Mouse (Mus musculus) forebrain, embryonic 13.5 days (tissue): ENCODE results near the gene Ddc. TPM values are rescaled to one million over a fixed set of nuclear protein-coding genes. Genes with fewer than 3 reads are reported as not detected.

Experiments used
- ATAC-seq: fragments of 200-750 bp; cut with Nextera tagmentation; 2 replicates; pipeline ENCODE4 v1.8.0; 2017
- H3K27ac ChIP-seq: fragments of 300-500 bp; sonication (generic); 2 replicates; pipeline ENCODE4 v1.5.1; 2015; ENCODE audit warnings: inconsistent platforms, mild to moderate bottlenecking, moderate library complexity
- H3K27me3 ChIP-seq: fragments of 300-500 bp; sonication (generic); 2 replicates; pipeline ENCODE4 v1.6.1; 2015; ENCODE audit warnings: mild to moderate bottlenecking, inconsistent platforms
- H3K36me3 ChIP-seq: fragments of 300-500 bp; sonication (generic); 2 replicates; pipeline ENCODE4 v1.6.1; 2015; ENCODE audit warnings: mild to moderate bottlenecking, inconsistent platforms; ENCODE audit not compliant: poor library complexity, severe bottlenecking
- H3K4me1 ChIP-seq: fragments of 300-500 bp; sonication (generic); 2 replicates; pipeline ENCODE4 v1.6.1; 2015; ENCODE audit warnings: inconsistent platforms
- H3K4me2 ChIP-seq: fragments of 300-500 bp; sonication (generic); 2 replicates; pipeline ENCODE4 v1.6.1; 2015; ENCODE audit warnings: inconsistent platforms, mild to moderate bottlenecking, moderate library complexity
- H3K4me3 ChIP-seq: fragments of 300-500 bp; sonication (generic); 2 replicates; pipeline ENCODE4 v1.5.1; 2015; ENCODE audit warnings: mild to moderate bottlenecking, inconsistent platforms
- H3K9ac ChIP-seq: fragments of 300-500 bp; sonication (generic); 2 replicates; pipeline ENCODE4 v1.6.1; 2015; ENCODE audit warnings: mild to moderate bottlenecking, inconsistent platforms
- H3K9me3 ChIP-seq: fragments of 300-500 bp; sonication (generic); replicated peaks from 2 replicates; pipeline ENCODE4 v1.6.1; 2016; ENCODE audit warnings: inconsistent platforms
- WGBS: fragments of 180-500 bp; shearing (Covaris S2); methylation state at CpG from one replicate; pipeline ENCODE4 v1.1.7; 2015; 5-methylcytosine and 5-hydroxymethylcytosine counted together
- polyA plus RNA-seq: library from polyadenylated mRNA; unstranded; fragments of >200 nt; fragmentation: Nextera tagmentation; extraction: Ambion mirVana; gene quantifications from 2 replicates; pipeline ENCODE4 v1.2.1, GENCODE M21; 2015

Ddc gene
- polyA plus RNA-seq, 1 experiment from 2014 or later = 6.2 TPM

DNA sequence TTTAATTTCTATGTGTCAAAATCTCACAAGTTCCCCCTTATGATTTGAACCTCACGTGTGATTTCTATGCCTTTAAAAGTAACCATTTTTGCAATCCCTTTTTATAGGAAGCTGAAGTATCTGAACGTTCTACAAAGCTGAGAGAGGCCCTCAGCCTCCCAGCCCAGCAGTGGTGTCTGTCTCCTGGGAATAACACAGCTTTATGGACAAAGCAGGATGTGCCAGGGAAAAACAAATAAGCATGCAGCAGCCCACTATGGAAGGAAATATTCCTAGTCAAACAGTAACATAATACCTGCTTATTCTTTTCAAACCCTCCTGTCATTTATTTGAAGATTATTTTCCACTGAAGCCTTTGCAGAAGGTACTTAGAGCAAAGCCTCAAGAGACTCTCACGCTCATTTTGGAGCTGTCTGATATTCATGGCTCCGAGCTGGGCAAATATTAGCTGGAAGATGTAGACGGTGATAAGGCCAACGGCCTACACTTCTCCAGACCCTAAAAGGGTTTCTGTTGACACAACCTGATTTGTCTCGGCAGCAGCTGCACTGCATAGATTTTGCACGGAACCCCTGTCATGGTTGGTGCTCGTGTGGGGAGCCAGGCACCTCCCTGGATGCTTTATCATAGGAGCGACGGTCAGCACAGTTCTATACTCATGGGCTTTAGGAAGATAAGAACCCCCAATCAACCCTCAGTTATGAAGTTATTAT is 13.3 kb downstream of the Ddc start:
- Histone ChIP-seq H3K36me3 (no peaks in the 10 kb centered on the region), H3K4me2 (no peak overlapping the region), H3K4me1 (no peaks in the 10 kb centered on the region), H3K27me3 (no peaks in the 10 kb centered on the region), H3K4me3 (no peak overlapping the region), H3K27ac (no peak overlapping the region), H3K9me3 (no peaks in the 10 kb centered on the region), H3K9ac (no peak overlapping the region)
- WGBS = 71% methylated on average over 11 of the region's 11 CpGs
- no peak for ATAC-seq

DNA sequence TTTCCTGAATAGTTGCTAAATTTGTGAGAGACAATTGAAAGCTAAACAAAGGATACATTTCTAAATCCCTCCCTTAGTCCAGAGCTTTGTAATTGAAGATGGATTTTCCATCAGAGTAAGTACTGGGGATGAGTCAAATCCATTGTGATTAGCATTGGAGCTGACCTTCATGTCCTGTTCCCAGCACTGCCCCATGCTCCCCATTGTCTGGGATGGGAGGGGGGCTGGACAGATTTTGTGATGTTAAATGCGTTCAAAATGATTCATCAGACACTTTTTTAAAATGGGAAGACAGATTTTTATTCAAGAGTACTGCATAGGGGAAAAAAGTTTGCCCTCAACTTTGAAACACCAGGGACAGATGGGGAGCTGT is 16.2 kb downstream of the Ddc start:
- WGBS = 33% methylated on average over 1 of the region's 1 CpGs
- Histone ChIP-seq H3K9me3 (no peaks in the 10 kb centered on the region), H3K4me2 (no peak overlapping the region), H3K36me3 (no peaks in the 10 kb centered on the region), H3K9ac (no peak overlapping the region), H3K27ac (no peak overlapping the region), H3K4me1 (peaks cover 6% of the 10 kb centered on the region), H3K4me3 (no peak overlapping the region), H3K27me3 (no peaks in the 10 kb centered on the region)
- no peak for ATAC-seq

DNA sequence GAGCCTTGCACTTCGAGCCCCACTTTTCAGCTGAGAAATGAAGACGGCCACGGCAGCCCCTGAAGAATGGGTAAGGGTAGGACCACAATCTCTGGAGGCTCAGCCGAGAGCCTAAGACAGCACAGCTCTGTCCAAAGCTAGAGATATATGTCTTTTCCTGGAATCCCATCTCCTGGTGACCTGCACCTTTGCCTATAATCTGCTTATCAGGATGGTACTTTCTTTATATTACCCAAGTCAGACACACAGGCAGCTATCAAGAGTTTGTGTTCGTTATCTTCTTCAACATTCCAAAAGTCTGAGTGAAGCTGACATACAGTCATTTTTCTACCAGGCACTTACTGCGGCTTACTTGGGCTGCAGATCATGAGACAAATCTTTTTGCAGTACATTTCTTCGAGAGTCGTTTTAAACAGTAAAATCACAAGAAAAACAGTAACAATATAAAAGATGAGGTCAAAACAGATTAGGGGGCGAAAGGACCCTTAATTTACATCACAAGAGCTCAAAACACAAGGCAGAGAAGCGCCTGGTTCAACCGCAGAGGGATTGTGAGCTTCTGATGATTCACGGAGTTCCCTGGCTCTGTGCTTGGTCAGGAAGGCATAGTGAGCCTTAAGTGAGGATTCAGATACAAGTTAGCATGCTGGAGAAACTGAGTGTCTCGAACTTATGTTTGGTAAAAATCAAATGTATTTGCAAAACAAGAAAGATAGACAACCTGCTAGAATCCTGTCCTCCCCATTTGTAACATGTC is 16.7 kb downstream of the Ddc start:
- H3K4me1 ChIP-seq = peaks cover 6% of the 10 kb centered on the region
- no peak overlapping the region for H3K27ac ChIP-seq
- H3K4me3 ChIP-seq = no peak overlapping the region
- H3K9ac ChIP-seq = no peak overlapping the region
- WGBS = 25% methylated on average over 13 of the region's 13 CpGs
- H3K27me3 ChIP-seq = no peaks in the 10 kb centered on the region
- no peak for ATAC-seq
- no peaks in the 10 kb centered on the region for H3K9me3 ChIP-seq
- H3K4me2 ChIP-seq = no peak overlapping the region
- no peaks in the 10 kb centered on the region for H3K36me3 ChIP-seq

DNA sequence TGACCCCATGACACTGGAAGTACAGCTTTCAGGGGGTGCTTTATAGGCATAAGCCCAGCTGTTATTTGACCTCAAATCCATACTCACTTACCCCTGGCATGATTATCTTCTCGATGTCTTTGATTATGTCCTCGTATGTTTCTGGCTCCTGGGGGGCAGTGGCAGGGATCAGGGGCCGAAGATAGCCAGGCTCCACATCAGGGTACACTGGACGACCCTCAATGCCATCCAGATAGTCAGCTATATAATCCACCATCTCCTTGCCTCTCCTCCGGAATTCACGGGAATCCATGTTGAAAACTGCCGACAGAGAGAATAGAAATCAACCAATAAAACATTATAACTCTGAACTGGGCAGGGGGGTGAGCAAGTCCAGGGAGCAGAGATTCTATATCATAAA is 17.6 kb downstream of the Ddc start:
- WGBS = 92% methylated on average over 7 of the region's 7 CpGs
- Histone ChIP-seq H3K4me1 (peaks cover 6% of the 10 kb centered on the region), H3K9ac (no peak overlapping the region), H3K4me2 (no peak overlapping the region), H3K36me3 (no peaks in the 10 kb centered on the region), H3K9me3 (no peaks in the 10 kb centered on the region), H3K27me3 (0 out of 2 replicates have a peak, but pooled peaks cover 3% of the 10 kb centered on the region), H3K4me3 (no peak overlapping the region), H3K27ac (no peak overlapping the region)
- no peak for ATAC-seq

DNA sequence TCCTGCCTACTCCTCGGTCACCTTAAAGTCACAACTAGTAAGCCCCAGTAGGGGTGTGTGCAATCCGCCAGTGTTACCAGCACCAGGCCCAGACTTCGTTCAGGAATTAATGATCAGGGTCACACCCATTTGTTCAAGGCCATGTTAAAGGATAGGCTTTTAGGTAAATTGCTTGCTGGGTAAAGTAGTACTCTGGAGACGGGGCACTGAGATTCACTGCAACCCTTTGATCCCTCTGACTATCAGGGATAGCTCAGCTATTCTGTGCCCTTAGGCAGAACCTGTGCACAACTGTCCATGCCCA is 18.3 kb downstream of the Ddc start:
- Histone ChIP-seq H3K4me3 (no peak overlapping the region), H3K4me2 (no peak overlapping the region), H3K27me3 (0 out of 2 replicates have a peak, but pooled peaks cover 3% of the 10 kb centered on the region), H3K4me1 (peaks cover 6% of the 10 kb centered on the region), H3K27ac (no peak overlapping the region), H3K9me3 (no peaks in the 10 kb centered on the region), H3K36me3 (no peaks in the 10 kb centered on the region), H3K9ac (no peak overlapping the region)
- ATAC-seq = no peak
- 70% methylated on average over 4 of the region's 4 CpGs for WGBS

DNA sequence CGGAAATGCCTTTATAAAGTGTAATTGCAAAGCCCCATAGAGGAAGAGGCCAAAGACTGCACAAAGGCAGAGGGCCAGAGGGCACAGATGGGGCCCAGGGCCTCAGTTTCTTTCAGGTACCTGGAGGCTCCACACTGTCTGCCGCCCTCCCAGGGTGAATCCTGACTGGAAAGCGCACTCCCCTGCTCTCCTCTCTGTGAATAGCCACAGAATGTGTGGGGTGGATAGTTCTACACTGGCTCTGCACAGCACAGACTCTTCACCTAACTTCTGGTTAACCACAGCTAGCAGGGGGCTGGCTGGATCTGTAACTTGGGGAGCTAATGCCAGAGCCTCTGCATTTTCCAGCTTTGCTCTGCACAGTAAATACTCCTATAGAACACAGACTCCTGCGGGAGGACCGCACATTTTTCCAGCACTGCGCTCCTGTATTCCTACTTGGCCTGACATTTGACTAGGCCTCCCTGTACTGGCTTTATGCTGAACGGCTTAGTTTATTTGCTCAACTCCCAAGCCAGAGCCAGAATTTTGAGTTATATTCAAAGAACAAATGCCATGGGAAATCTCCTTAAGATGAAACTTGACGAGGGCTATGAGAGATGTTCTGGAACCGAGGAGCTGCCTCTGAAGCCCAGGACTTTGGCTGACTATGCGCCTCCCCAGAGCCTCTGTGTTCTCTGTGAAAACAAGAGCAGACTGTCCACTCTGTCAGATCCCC is 18.8 kb downstream of the Ddc start:
- 0 out of 2 replicates have a peak overlapping the region, but pooled peaks have one; percentile 34 for H3K9ac ChIP-seq
- no peak for ATAC-seq
- H3K27me3 ChIP-seq = 0 out of 2 replicates have a peak, but pooled peaks cover 3% of the 10 kb centered on the region
- H3K4me2 ChIP-seq = no peak overlapping the region
- H3K36me3 ChIP-seq = no peaks in the 10 kb centered on the region
- H3K4me1 ChIP-seq = peaks cover 6% of the 10 kb centered on the region
- 57% methylated on average over 10 of the region's 10 CpGs for WGBS
- no peak overlapping the region for H3K4me3 ChIP-seq
- no peak overlapping the region for H3K27ac ChIP-seq
- no peaks in the 10 kb centered on the region for H3K9me3 ChIP-seq

DNA sequence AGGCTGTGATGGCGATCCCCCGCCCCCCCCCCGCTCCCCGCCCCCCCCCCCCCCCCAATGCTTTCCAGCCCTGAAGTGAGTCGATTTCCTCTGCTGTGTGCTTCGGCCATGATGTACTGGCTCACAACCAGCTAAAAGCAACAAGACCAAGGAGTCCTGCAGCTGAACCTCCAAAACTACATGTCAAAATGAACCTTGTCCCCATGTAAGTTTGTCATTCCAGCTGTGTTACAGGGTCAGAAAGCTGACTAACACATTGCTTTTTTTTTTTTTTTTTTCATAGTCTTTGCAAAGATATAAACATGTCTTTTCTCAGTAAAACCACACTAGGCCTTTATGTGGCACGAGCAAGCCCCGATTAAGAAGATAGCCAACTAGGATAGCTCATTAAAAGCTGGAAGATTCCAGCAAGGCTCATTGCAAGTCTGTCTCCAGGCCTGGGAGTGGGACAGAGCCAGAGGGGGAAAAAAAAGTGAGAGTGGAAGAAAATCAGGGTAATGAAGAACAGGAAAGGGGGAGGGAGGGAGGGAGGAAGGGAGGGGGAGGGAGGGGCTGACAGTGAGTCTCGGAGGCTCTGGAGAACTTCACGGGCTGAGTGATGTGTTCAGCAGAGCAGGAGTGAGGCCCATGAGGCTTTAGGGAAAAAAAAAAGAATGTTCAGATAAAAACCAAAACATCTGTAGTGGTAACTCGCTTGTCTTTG is 19.5 kb downstream of the Ddc start:
- peaks cover 11% of the 10 kb centered on the region for H3K4me1 ChIP-seq
- H3K27ac ChIP-seq = no peak overlapping the region
- 0 out of 2 replicates have a peak, but pooled peaks cover 3% of the 10 kb centered on the region for H3K27me3 ChIP-seq
- no peak for ATAC-seq
- no peak overlapping the region for H3K4me2 ChIP-seq
- H3K9me3 ChIP-seq = no peaks in the 10 kb centered on the region
- no peak overlapping the region for H3K4me3 ChIP-seq
- no peaks in the 10 kb centered on the region for H3K36me3 ChIP-seq
- WGBS = 15% methylated on average over 11 of the region's 11 CpGs
- no peak overlapping the region for H3K9ac ChIP-seq

DNA sequence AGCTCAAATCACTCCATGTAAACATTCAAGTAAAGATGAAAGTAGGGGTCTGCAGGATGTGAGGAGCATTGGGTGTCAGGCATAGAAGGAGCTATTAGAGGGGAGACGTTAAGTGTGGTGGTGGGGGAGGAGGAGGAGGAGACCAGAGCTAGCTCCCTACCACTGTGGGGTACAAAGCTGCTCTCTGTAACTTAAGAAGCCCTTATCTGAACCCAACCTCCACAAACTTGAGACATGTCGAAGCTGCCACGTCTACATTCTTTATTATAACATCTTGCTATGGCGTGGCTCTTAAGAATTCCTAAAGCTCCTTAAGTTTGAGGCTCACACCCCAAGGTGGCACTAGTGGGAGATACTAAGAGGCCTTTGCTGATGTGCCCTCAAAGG is 20.1 kb downstream of the Ddc start:
- Histone ChIP-seq H3K9me3 (no peaks in the 10 kb centered on the region), H3K4me1 (peaks cover 17% of the 10 kb centered on the region), H3K4me2 (no peak overlapping the region), H3K36me3 (no peaks in the 10 kb centered on the region), H3K4me3 (no peak overlapping the region), H3K9ac (no peak overlapping the region), H3K27me3 (0 out of 2 replicates have a peak, but pooled peaks cover 3% of the 10 kb centered on the region), H3K27ac (no peak overlapping the region)
- no peak for ATAC-seq
- WGBS = 47% methylated on average over 4 of the region's 4 CpGs

DNA sequence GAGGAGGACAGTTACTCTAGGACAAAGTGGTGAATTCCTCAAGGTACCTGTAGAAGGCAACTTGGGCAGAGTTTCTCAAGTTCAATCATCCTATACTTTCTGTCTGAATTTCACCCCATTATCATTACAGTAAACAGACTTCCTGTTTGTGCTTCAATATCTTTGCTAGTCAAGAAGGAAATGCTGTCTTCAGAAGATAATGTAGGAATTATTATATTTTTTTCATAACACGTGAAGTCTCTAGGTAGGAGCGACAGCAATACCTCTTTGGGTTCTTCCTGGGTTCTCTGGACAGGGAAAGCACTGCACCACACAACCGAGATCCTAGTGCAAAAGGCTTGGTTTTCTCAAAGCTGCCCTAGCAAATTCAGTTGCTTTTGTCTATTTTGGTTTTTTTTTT is 21.6 kb downstream of the Ddc start:
- no peak for ATAC-seq
- Histone ChIP-seq H3K9me3 (no peaks in the 10 kb centered on the region), H3K27ac (no peak overlapping the region), H3K9ac (no peak overlapping the region), H3K36me3 (no peaks in the 10 kb centered on the region), H3K4me2 (no peak overlapping the region), H3K4me1 (peaks cover 30% of the 10 kb centered on the region), H3K4me3 (no peak overlapping the region), H3K27me3 (0 out of 2 replicates have a peak, but pooled peaks cover 3% of the 10 kb centered on the region)
- 89% methylated on average over 3 of the region's 3 CpGs for WGBS

DNA sequence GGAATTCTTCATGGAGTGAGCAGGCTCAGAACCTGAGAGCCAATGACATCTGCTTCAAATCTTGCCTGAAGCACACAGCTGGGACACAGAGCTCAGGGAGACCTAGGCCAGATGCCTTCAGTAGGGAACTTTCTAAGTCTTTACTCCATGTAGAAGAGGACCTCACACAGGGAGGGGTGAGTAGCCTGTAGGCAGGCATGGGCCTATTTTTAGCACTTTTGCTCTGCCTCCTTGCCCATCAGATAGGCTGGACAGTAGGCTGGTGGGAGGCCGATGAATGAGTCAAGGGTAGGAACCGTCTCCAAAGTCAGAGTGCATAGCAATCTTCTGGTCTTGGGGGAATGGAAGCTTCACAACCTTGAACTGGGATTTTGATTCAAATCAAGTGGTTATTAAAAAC is 22.7 kb downstream of the Ddc start:
- Histone ChIP-seq H3K4me1 (peaks cover 34% of the 10 kb centered on the region), H3K27ac (no peak overlapping the region), H3K4me2 (no peak overlapping the region), H3K9me3 (no peaks in the 10 kb centered on the region), H3K4me3 (no peak overlapping the region), H3K27me3 (0 out of 2 replicates have a peak, but pooled peaks cover 3% of the 10 kb centered on the region), H3K36me3 (no peaks in the 10 kb centered on the region), H3K9ac (no peak overlapping the region)
- no peak for ATAC-seq
- WGBS = 94% methylated on average over 2 of the region's 2 CpGs

DNA sequence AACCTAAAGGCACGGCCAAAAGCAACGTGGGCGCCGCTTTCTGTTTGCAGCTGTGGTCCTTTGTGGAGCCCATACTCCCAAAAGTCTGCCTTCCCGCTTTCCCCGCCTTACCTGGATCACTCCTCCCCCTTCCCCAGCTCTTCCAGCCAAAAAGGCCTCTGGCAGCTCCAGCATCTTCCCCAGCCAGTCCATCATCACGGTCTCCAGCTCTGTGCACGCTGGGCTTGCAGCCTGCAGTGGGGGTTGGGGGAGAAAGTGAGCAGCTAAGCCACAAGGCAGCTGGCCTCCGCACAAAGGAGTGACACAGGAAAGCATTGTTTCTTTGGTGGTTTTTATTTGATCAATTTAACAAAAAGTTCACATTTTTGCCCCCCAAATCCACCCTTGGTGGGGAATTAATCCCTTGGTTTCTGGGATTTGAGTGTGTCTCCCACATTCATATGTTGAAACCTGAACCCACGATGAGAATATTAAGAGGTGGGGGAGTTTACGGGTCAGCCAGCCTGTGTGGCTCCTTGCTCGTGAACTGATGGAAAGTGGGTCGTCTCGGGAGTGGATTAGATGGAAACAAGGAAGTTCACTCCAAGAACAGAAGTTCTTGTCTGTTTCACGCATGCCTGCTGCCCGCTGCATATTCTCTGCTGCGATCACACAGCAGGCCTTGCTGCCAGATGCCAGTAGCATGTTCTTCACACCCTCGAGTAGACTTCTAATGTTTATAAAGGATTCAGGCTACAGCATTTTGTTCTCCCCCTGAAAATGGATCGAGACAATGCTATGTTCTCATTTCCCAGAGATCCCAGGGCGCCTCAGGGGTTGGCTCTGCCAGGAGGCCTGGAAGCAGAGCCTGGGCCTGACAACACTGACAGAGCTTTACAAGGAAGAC is 24.7 kb downstream of the Ddc start:
- WGBS = 38% methylated on average over 20 of the region's 20 CpGs
- ATAC-seq = peak; percentile 39; the same call in 1 of the 2 replicates

More for the DNA sequence above, 24.7 kb downstream of the Ddc start:
- Histone ChIP-seq H3K4me3 (no peak overlapping the region), H3K4me2 (peak overlapping the region; percentile 26; the same call in 1 of the 2 replicates), H3K4me1 (peaks cover 37% of the 10 kb centered on the region), H3K9me3 (no peaks in the 10 kb centered on the region), H3K27me3 (0 out of 2 replicates have a peak, but pooled peaks cover 3% of the 10 kb centered on the region), H3K9ac (no peak overlapping the region), H3K27ac (peak overlapping the region; percentile 25), H3K36me3 (no peaks in the 10 kb centered on the region)
